Mouse (Mus musculus) spleen, adult 2 months (tissue): Measurements from ENCODE around the gene Olfr19.

Experiments
- CTCF ChIP-seq: fragments of 200-500 bp; IDR thresholded peaks from 2 replicates; pipeline ENCODE4 v1.5.1; 2011; ENCODE audit warnings: mild to moderate bottlenecking, inconsistent platforms; ENCODE audit not compliant: insufficient read depth, insufficient read length, insufficient replicate concordance; ENCODE audit errors: extremely low read depth
- POLR2A ChIP-seq: fragments of 200-500 bp; IDR thresholded peaks from 2 replicates; pipeline ENCODE4 v1.6.1; 2011; ENCODE audit warnings: low read depth, low read length, inconsistent platforms

DNA sequence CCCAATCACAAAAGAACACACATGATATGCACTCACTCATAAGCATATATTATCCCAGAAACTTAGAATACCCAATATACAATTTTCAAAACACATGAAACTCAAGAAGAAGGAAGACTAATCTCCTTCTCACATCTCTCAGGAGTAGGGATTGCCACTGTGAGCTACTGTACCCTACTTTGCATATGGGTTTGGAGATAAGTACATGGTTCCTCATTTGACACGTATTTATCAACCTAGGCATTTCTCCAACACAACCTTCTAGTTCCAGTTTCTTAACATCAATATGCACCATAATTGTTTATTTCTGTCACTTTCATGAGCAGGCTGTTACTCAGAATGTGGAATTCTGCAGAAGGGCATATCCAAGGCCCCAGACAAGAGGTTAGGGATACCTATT is 31.1 kb downstream of the Olfr19 start:
- TF ChIP-seq CTCF (no peak), POLR2A (no peak)
